Mouse (Mus musculus) adrenal gland, adult 18-20 months (tissue): ENCODE results near the gene Prox1. TPM values are rescaled to one million over a fixed set of nuclear protein-coding genes. Genes with fewer than 3 reads are reported as not detected.

Experiments
- DNase-seq, 2 experiments: peaks; one replicate each; pipeline ENCODE4 v3.0.0; 2021 to 2022; ENCODE audit warnings: low spot score in 2 of 2
- total RNA-seq, 2 experiments: library from RNA; stranded (reverse); gene quantifications; 1 replicate in 1 of 2; 2 replicates in 1 of 2; pipeline ENCODE4 v1.2.3; 2021

Prox1 gene
- total RNA-seq, 2 experiments from 2014 or later = 16.2 to 28.2 TPM

DNA sequence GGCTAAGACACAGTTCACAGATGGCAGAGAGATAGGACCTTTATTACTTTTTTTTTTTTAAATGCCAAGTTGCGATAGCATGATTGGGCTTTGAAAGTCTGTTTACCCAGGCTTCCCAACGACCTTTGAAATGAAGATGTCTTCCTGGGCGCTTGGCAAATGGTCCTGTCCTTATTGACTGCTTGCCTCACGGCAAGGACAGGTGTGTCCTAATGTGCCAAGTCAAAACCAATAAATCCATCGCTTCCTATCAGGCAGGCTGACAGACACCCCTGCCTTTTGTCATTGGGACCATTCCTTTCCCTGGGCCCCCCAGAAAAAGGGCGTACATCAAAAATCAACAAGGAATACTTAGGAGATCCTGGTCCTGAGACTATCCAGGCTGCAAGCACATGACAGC is 22.7 kb downstream of the Prox1 start:
- DNase-seq = no peak

DNA sequence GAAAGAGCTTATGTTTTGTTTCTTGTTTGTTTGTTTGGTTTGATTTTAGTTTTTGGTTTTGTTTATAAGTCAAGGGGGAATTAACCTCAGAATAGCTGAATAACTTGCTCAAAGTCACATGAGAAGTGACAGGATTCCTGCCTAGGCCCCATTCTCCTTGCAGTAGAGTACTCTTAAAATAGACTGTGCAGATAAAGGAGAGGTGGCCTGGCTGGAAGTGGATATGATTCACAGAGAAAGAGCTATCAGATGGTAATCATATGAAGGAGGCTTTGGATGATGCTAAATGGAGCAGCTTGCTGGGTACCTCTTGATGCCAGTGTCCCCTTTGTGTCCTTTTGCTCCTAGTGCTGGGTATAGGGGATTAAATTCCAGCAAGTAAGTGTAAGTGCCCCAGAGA is 26.1 kb downstream of the Prox1 start:
- DNase-seq = no peak

DNA sequence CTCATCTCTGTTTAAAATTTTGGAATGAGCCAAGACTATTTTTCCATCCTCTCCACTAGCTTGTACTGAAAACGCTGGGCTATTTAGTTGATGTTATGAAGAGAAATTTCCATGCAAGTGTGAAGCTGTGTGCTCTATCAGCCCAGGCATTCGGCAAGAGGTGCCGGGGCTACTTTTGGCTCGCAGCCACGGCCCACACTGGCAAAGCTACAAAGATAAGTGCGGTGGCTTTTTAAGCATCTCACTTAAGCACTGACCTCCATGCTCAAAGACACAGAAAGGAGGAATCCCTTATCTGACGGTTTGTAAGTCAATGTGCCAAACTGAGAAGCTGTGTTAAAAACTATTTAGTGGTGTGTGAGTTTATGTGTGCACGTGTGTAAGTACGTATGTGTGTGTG is 26.9 kb downstream of the Prox1 start:
- DNase-seq = no peak

DNA sequence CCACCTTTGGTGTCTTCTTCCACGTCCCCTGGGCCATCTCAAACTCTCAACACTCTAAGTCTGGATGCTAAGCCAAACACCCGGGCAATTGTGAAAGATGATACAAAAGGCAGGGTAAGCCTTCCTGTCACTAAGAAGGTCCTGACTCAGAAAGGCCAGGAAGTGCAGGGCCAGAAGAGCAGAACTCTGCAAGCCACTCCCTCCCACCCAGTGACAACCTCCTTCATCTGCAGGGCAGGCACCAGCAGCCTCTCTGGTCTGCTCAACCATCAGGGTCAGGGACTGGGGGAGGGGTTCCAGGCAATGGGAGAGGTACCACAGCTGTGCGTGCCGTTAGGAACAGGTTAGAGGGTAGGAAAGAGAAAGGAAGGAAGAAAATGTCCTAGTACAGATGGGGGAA is 27.9 kb downstream of the Prox1 start:
- no peak for DNase-seq

DNA sequence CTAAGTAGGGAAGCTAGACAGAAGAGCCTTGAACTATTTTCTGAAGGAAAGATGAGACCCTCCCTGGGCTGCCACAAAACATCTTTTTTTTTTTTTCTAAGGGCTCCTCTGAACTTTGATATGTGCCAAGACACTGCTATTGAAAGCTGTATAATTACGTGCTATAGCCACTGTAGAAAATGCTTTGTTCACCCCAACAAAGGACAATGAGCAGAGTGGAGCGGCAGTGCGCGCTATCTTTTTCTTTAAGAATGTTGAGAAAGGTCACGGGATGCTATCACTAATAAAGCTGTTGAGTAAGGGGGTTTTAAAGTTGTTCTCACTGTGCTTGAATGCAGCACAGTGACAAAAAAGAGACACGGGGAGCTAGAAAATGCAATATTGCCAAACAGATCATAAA is 30.0 kb downstream of the Prox1 start:
- DNase-seq = no peak

DNA sequence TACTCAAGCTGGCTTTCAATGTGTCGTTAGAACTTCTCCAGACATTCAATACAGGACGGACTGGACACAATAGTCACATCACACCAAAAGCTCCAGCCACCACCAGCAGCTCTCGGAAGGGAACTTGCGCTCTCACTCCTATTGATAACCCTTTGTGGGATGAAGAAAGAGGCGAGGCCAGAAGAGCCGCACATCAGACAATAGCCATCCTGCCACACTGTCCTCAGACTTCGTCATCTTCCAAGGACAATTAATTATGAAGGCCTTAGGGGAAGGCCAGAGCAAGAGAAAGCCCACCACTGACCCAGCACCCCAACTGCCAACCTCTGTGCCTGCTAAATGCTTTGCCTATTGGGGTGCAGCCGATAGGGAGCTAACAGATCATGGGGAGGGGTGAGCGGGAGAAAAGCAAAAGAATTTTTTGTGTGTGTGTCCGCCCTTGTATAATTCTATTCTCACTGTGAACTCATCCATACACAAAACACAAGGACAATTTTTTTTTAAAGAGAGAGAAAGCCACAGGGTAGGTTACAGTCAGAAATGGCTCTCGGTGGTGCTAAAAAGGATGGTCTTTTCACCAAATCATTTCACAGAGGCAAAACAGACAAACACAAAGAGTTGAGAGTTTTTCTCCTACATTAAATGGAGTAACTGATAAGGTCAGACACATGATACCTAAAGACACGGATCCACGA is 30.7 kb downstream of the Prox1 start:
- no peak for DNase-seq

DNA sequence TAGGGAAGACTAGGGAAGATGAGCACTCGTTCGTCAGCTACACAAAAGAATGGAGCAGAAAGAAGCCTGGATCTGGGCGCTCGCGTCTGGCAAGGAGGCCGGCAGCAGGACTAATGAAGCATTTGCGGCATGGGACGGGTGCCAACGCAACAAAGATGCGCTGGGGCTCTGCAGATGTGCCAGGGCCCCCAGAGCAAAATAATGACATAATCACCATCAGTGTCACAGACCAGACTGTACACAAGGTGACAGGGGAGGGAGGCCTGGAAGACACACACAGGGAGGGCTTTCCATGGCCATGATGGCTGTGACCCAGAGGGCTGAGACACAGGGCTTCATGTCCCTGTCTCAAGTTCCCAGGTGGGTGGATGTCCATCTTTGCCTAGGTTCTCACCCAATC is 32.6 kb downstream of the Prox1 start:
- DNase-seq = no peak

DNA sequence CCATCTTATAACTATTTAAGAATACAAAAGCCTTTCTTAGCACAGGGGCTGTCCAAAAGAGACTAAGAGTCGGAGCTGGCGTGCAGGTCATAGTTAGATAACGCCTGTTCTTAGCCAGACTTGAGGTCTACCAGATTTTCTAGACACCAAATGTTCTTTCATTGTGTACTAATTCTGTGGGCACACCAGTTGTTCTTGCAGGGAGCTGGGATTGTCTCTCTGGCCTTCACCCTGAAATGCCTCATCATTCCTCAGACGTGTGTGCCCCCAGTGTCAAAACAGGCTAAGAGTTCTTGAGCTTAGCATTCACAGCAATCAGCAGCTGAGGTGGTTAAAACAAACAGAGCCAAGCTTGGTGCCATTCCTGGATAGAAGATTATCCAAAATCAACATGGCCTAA is 37.6 kb downstream of the Prox1 start:
- no peak for DNase-seq

DNA sequence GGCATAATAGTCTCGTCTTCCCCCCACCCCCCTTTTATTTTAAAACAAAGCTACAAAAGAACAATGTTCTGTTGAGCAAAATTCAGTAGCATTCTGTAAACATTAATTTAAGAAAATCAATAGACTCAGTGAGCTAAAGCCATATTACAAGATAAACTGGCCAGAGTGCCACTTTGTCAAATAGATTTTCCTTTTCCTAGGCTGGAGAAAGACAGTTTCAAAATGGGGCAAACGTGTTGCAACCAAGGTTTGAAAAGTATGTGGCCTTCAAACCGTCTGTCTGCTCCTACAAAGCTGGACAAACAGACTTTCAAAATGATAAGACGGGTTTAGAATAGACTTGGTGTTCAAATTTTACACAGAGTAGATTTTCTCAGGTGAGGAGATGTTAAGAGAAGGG is 39.6 kb downstream of the Prox1 start:
- DNase-seq = no peak

DNA sequence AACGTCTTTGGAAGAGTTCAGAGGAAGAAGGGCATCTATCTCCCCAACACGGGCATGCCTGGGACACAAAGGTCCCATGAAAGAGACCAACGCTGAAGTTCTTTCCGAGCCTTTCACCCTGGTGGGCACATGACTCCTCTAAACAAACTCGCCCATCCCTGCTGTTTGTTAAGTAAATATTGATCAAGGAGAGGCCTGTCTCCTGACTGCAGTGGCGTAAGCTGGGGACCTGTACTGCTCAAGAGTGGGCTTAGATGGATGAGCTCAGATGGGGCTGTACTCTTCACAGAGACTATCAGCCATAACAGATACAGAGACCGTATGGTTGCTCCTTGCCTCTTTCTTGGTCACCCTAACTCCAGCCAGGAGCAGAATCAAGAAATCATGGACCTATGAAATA is 41.0 kb downstream of the Prox1 start:
- DNase-seq = no peak

DNA sequence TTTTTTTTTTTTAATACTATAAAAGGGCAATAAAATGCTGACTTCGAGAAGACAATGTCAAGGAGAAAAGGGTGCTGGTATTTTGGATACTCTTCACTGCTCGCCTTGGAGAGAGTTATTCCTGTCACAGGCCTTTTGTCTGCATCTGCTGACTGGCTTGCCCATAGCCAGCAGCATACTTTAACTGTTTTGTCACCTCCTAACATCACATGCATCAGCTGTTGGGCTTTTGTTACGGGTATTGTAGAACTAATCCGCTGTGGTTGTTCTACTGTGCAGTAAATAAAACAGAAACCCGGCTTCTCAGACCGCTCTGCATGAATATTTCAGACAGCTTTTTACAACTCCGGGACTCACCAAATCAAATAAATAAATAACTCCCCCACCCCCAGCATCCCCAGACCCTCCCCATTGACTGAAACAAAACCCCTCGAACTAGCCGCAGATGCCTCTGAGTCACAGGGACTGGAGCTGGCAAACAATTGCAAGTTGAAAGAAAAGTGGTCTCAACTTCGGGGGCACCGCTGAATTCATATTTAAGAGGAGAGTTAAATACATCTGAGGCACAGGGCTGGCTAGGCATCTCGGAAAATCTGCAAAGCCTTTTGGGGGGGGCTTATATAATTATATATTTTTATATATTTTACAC is 41.7 kb downstream of the Prox1 start:
- DNase-seq = no peak

DNA sequence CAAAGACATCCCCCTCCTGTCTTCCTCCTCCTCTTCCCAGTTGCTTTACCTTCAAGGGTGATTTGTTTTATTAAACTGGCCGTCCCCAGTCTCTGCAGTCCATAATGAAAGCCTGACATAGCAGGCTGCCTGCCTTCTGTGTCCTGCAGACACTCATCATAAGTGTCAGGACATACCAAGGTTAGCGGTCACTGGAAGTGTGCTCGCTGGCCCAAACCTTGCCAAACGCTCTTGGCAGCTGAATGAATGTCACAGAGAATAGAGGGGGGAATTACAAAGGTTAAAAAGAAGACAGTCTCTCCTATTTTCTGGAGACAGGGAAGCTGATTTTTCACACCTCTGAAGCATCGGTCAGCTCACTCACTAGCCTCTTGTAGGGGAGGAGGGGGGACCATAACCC is 42.6 kb downstream of the Prox1 start:
- peak in 1 of 2 experiments; percentile 38 for DNase-seq

DNA sequence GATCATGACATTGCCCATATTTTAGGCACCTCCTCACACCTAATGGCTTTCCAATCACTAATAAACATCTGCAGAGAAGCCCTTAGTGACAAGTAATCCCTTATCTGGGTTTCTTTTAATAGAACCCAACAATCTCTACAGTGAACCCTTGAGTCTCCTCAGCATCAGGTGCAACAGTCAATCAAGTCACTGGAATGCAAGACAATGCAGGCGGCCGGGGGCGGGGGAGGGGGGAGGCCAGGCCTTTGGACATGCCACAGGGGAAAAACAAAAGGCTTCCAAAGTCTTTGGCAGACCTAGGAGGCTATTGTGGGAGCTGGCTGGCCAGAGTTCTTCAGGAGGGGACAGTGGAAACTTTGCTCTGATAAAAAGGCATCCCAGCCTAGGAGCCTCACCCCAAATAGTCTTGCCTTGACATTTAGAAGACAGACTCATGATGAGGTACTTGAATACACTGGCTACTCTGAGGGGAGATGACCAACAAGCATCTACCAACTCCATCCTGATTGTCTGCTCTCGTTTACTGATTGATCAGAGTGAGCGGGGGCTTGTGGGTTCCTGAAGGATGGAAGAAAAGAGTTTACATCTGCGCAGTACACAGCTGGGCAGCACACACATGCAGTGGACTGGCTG is 43.2 kb downstream of the Prox1 start:
- DNase-seq = no peak

DNA sequence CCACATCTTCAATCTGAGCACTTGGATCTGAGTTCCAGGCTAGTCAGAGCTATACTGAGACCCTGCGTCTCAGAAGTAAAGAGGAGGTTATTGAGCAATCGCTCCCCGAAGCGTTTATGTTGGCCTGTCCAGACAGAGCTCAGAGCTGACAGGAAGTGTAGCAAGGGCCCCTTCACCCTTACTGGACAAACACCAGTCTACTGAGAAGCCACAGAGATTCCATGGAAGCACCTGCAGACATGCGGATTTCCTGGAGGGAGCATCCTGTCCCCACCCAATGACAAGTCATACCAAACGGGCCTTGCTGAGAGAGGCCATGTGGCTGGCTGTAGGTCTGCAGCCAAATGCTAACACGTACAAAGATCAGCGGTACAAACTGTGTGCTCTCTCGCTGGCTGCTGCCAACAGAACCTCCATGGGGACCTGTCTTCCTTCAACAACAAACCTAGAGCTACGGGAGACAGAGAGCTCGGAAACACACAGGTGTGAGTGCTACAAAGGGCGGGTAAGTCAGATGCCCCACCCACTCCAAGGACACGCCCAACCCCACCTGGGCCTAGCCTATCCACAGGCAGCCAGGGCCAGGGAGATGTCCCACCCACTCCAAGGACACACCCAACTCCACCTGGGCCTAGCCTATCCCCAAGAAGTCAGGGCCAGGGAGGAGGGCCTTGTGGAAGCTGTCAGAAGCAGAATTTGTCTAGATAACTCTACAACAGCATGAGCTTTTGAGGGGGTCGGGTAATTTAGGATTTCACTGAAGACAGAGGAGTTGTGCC is 45.4 kb downstream of the Prox1 start:
- DNase-seq = no peak

DNA sequence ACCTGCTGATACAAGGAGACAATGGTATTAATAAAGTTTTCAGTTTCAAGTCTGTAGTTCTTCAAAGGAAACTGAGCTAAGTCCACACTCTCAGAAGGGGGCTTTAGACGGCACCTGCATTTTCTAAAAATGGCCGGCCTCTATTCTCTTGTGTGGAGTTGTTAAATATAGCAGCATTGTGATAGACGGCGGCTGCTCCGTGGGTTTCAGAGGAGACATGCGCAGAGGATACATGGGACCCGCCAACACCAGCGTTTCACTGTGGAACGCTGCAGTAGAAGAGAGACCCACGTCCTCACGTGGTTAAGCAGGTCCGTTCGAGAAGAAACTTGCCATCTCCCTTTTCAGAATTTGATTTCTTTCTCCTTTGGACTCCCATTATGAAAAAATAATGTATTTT is 47.1 kb downstream of the Prox1 start:
- no peak for DNase-seq

DNA sequence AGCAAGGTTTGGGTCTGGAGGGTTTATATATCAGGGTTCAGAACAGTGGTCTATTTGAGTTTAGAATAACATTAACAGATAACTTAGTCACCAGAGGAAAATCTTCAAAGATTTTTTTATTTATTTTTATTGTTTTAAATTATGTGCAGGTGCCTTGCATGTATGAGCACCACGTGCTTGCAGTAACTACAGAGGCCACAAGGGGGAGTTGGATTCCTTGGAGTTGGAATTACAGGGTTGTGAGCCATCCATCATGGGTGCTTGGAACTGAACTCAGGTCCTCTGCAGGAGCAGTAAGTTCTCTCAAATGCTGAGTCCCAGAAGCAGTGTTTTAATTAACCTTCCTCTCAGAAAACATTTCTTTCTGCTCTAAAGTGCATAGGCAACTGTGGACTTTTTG is 54.5 kb downstream of the Prox1 start:
- no peak for DNase-seq

DNA sequence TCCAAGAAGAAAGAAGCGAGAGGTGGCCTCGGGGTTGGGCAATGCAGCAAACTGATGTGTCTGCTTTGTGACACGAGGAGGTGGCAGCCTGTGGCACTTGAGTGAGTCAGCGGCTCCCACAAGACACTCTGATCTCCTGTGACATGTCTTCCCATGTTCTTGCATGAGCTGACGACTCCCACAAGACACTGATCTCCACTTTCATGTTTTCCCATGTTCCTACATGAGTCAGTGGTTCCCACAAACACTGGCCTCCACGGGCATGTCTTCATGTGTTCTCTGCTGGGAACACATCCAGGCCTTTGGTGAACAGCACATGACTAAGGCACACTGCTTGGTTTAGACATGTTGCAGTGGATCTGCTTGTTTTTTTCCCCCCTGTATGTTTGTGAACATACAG is 58.8 kb downstream of the Prox1 start:
- no peak for DNase-seq

DNA sequence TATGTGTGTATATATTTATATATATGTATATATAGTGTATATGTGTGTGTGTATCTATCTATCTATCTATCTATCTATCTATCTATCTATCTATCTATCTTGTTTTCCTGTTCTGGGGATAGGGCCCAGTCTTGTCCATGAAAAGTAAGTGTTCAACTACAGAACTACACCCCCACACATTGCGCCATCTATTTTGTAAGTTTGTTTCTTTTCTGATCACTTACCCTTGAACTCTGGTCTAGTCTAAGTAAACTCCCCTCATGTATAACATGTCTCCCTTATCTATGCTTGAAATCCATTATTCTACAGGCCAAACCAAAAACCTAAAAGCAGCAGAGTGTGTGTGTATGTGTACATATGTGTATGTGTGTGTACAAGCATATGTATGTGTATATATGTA is 62.9 kb downstream of the Prox1 start:
- no peak for DNase-seq

DNA sequence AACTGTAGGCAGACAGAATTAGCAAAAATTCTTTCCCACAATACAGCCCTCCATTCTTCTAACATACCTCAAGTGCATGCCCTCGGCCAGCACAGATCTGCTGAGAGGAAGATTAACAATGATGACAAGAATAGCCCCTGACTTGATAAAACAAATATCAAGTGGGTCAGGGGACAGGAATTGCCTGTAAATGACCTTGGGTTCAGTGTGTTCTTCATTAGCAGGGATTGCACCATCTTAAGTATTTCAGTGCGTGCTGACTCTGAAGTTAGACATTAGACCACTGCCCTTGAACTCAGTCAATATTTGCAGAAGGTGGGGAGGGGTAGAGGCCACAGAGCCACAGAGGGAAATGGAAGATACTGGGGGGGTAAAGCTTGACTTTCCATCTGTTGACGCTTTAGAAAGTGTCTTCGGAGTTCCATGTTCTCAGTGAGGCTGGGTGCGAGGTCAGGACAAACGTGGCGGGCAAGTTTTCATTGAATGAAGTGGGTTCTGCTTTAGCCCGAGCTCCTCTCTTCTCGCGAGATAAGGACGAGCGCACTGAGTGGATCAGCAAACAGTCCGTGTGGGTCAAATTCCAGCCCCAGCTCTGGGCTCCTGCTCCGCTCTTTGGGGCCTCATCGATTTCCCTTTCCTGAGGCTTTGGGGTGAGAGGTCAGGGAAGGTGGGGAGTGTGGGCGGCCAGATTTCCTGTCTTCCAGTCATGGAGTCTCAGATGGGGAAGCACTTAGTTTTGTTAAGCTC is 63.7 kb downstream of the Prox1 start:
- DNase-seq = no peak

DNA sequence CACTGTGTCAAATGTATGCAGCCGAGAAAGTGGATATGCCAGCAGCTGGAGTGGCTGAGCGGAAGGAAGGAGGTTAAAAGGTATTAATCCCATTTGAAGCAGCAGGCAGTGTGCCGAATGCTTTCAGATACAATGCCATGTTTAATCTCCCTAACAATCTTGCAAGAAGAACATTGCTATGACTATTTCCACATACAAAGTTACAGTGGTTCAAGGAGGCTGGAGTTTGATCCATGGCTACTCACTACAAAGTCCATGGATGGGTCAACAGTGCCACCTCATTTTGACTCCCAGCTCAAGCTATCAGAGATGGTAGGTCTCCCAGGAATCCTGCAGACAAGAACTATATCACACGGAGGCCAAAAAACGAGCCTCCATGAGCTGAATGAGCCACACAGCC is 64.5 kb downstream of the Prox1 start:
- DNase-seq = no peak

DNA sequence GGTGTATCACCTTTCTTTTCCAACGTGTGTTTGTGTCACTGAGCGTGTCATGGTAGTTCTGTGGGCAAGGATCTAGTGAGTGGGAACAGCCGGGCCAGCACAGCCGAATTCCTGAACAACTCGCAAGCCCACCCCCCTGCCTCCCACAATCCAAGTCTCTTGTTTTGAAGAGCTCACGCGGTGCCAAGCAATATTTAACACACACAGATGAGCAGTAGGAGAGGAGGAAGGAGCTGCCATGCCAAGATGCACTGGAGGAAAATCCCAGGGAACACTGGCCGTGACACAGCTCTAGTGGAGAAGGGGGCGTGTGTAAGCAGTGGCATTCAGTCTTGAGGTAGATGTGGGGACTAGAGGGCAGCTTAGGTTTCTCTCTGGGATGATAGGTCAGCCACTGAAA is 77.2 kb downstream of the Prox1 start:
- no peak for DNase-seq
